Mouse (Mus musculus) brain, embryonic 14.5 days (tissue): Measurements from ENCODE around the gene Cptp. TPM values are rescaled to one million over a fixed set of nuclear protein-coding genes. Genes with fewer than 3 reads are reported as not detected.

Source experiments
- DNase-seq: peaks from one replicate; pipeline ENCODE4 v3.0.0-alpha.2; 2011; ENCODE audit warnings: low read depth
- CTCF ChIP-seq: fragments of 200-500 bp; IDR thresholded peaks from 2 replicates; pipeline ENCODE4 v1.5.1; 2012; ENCODE audit warnings: inconsistent platforms, mild to moderate bottlenecking, moderate library complexity, borderline replicate concordance; ENCODE audit not compliant: insufficient read depth, insufficient read length; ENCODE audit errors: extremely low read depth
- POLR2A ChIP-seq: fragments of 200-500 bp; IDR thresholded peaks from 2 replicates; pipeline ENCODE4 v1.6.1; 2012; ENCODE audit warnings: mild to moderate bottlenecking, inconsistent platforms, borderline replicate concordance; ENCODE audit not compliant: poor library complexity, insufficient read depth, insufficient read length, severe bottlenecking; ENCODE audit errors: extremely low read depth
- polyA plus RNA-seq: library from polyadenylated mRNA; depleted of rRNA; stranded (reverse); fragments of >200 nt; gene quantifications from 2 replicates; pipeline ENCODE4 v1.2.3, GENCODE M21; 2012

The Cptp gene
- polyA plus RNA-seq, 1 experiment = 29.0 TPM

- DNase-seq = no peak
- no peak for TF ChIP-seq POLR2A
These were observed 17.3 kb downstream of the Cptp start for GRCm38 (mm10) chr4:155851951-155852411.

- TF ChIP-seq POLR2A (no peak), CTCF (no peak)
- no peak for DNase-seq
These were observed 17.9 kb downstream of the Cptp start for GRCm38 (mm10) chr4:155851368-155851767.

GRCm38 (mm10) chr4:155849792-155850451, 19.3 kb downstream of the Cptp start:
- TF ChIP-seq CTCF (no peak), POLR2A (no peak)
- DNase-seq = no peak

GRCm38 (mm10) chr4:155849391-155849790, 19.8 kb downstream of the Cptp start:
- TF ChIP-seq POLR2A (no peak), CTCF (no peak)
- no peak for DNase-seq

- DNase-seq = no peak
- TF ChIP-seq CTCF = no peak
- TF ChIP-seq POLR2A = no peak
These were observed 20.7 kb downstream of the Cptp start for GRCm38 (mm10) chr4:155848434-155849095.

DNA sequence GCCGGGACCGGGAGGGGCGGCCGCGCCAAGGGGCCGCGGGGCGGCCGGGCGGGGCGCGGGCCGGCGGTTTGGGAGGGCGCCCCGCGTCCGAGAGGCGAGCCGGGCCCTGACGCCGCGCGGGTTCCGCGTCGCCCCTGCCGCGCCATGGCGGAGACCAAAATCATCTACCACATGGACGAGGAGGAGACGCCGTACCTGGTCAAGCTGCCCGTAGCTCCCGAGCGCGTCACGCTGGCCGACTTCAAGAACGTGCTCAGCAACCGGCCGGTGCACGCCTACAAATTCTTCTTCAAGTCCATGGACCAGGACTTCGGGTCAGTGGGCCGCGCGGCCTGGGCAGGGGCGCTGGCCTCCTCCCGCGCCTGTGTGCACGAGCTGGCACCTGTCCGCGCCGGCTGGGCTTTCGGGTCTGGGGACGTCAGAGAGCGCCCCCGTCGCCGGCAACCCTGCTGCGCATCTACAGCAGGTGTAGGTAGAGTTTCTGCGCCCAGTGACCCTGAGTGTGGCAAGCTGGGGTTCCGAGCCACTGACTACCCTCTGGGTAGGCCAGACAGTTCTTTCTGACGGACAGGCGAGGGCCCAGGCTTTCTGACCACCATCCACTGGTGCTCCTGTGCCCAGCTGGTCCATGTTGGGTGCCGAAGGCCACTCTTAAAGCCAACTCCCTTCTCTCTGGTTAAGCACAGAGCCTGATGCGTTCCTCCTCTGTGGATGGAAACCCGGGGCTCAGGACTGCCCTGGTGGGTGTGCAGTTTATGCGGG, 21.5 kb downstream of the Cptp start:
- no peak for TF ChIP-seq CTCF
- TF ChIP-seq POLR2A = no peak
- peak; percentile 65 for DNase-seq

- peak; percentile 39; the same call in 1 of the 2 replicates for TF ChIP-seq CTCF
- TF ChIP-seq POLR2A = peak; percentile 76
- DNase-seq = peak; percentile 95
These were observed 22.2 kb downstream of the Cptp start, which contains the start of gene Dvl1 for GRCm38 (mm10) chr4:155846871-155847578. Dvl1 (plus strand) TSS chr4:155847402.

DNA sequence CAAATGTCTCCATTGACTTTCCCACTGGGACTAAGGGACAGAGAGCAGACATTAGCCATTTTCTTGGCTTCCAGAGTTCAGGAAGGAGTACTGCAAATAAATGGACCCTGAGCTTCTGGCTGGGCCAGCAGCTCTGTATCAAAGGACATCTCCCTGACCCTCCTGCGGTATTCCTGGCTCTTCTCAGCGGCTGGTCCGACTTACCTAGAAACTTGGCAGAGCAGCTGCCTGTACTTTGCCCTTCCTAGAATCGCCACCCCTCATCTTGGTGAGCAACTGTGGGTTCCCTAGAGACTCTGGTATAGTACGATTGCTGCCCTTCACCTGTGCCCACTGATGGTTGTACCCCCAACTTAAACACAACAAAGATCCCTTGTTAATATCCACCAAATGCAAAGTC, 26.0 kb downstream of the Cptp start:
- no peak for TF ChIP-seq POLR2A
- DNase-seq = no peak

DNA sequence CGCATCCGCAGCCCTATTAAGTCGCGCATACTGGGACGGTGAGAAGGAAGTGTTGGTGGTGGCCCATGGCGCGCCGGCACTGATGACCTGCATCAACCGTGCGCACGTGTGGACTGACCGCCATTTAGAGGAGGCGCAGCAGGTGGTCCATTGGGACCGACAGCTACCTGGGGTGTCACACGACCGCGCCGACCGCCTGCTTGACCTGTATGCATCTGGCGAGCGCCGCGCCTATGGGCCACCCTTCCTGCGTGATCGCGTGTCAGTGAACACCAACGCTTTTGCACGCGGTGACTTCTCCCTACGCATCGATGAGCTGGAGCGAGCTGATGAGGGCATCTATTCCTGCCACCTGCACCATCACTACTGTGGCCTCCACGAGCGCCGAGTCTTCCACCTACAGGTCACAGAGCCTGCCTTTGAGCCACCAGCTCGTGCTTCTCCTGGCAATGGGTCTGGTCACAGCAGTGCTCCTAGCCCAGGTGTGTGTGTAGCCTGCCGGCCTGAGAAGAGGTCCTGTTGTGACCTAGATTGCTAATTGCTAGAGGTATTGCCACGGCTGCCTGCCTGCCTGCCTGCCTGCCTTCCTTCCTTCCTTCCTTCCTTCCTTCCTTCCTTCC, 27.5 kb downstream of the Cptp start:
- no peak for TF ChIP-seq CTCF
- TF ChIP-seq POLR2A = no peak
- DNase-seq = no peak

DNA sequence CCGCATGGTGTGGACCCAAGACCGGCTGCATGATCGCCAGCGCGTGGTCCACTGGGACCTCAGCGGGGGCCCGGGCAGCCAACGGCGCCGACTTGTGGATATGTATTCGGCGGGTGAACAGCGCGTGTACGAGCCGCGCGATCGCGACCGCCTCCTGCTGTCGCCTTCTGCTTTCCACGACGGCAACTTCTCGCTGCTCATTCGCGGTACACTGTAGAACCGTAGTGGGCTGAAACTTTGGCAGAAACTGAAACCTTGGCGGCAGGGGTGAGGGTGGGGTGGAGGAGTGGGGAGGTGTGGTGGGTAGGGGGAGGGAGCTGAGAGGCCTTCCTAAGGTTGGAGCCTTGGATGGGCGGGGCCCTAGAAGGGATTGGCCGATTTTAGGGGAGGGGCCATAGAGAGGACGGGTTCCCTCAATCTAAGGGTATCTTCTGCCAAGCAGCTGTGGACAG, 28.2 kb downstream of the Cptp start:
- peak; percentile 43 for DNase-seq
- no peak for TF ChIP-seq POLR2A
- 0 out of 2 replicates have a peak, but pooled peaks have one; percentile 12 for TF ChIP-seq CTCF
